Mouse (Mus musculus) intestine, embryonic 16.5 days (tissue): ENCODE measurements around the gene Gm20388. TPM values are rescaled to one million over a fixed set of nuclear protein-coding genes. Genes with fewer than 3 reads are reported as not detected.

Experiments used
- ATAC-seq: fragments of 200-750 bp; cut with Nextera tagmentation; 2 replicates; pipeline ENCODE4 v1.8.0; 2017; ENCODE audit warnings: moderate TSS enrichment, moderate library complexity
- H3K27ac ChIP-seq: fragments of 300-500 bp; sonication (generic); 2 replicates; pipeline ENCODE4 v1.5.1; 2014; ENCODE audit warnings: mild to moderate bottlenecking, low read length
- H3K27me3 ChIP-seq: fragments of 300-500 bp; sonication (generic); replicated peaks from 2 replicates; pipeline ENCODE4 v1.6.1; 2014; ENCODE audit warnings: low read length, control low read depth, mixed read lengths; ENCODE audit not compliant: control insufficient read depth, insufficient read depth
- H3K36me3 ChIP-seq: fragments of 300-500 bp; sonication (generic); 2 replicates; pipeline ENCODE4 v1.6.1; 2014; ENCODE audit warnings: low read length, control low read depth; ENCODE audit not compliant: control insufficient read depth, insufficient read depth
- H3K4me1 ChIP-seq: fragments of 300-500 bp; sonication (generic); 2 replicates; pipeline ENCODE4 v1.6.1; 2014; ENCODE audit warnings: low read length, control low read depth, mixed read lengths; ENCODE audit not compliant: control insufficient read depth, insufficient read depth
- H3K4me2 ChIP-seq: fragments of 300-500 bp; sonication (generic); 2 replicates; pipeline ENCODE4 v1.6.1; 2014; ENCODE audit warnings: low read depth, low read length, control low read depth
- H3K4me3 ChIP-seq: fragments of 300-500 bp; sonication (generic); 2 replicates; pipeline ENCODE4 v1.5.1; 2014; ENCODE audit warnings: mild to moderate bottlenecking, low read length
- H3K9ac ChIP-seq: fragments of 300-500 bp; sonication (generic); 2 replicates; pipeline ENCODE4 v1.6.1; 2014; ENCODE audit warnings: low read depth, low read length
- H3K9me3 ChIP-seq: fragments of 300-500 bp; sonication (generic); 2 replicates; pipeline ENCODE4 v1.6.1; 2016; ENCODE audit warnings: low read length, control low read depth; ENCODE audit not compliant: control insufficient read depth
- WGBS: fragments of 180-500 bp; shearing (Covaris S2); extraction: QIAGEN DNeasy Blood & Tissue Kit; methylation state at CpG from one replicate; pipeline ENCODE4 v1.1.7; 2014; 5-methylcytosine and 5-hydroxymethylcytosine counted together
- polyA plus RNA-seq: library from polyadenylated mRNA; unstranded; fragments of >200 nt; fragmentation: Nextera tagmentation; extraction: Ambion mirVana; gene quantifications from 2 replicates; pipeline ENCODE4 v1.2.1, GENCODE M21; 2015

Gm20388 gene
- polyA plus RNA-seq, 1 experiment from 2014 or later, result 5.8 TPM

GRCm38 (mm10) chr8:123754538-123755431 is 3844.1 kb downstream of the Gm20388 start:
- Histone ChIP-seq H3K9me3 (no peaks in the 10 kb centered on the region), H3K27me3 (no peaks in the 10 kb centered on the region), H3K4me3 (no peak overlapping the region), H3K4me2 (no peak overlapping the region), H3K9ac (no peak overlapping the region; the same call in 1 of the 2 replicates), H3K4me1 (peaks cover 28% of the 10 kb centered on the region), H3K36me3 (no peaks in the 10 kb centered on the region), H3K27ac (peak overlapping the region; percentile 43; the same call in 1 of the 2 replicates)
- 68% methylated on average over 13 of the region's 13 CpGs for WGBS
- no peak for ATAC-seq

GRCm38 (mm10) chr8:123756901-123757300 is 3846.3 kb downstream of the Gm20388 start:
- no peaks in the 10 kb centered on the region for H3K27me3 ChIP-seq
- 61% methylated on average over 8 of the region's 8 CpGs for WGBS
- H3K9ac ChIP-seq, result no peak overlapping the region
- no peak overlapping the region for H3K4me3 ChIP-seq
- H3K4me1 ChIP-seq, result peaks cover 33% of the 10 kb centered on the region
- no peak for ATAC-seq
- H3K4me2 ChIP-seq, result no peak overlapping the region
- no peak overlapping the region for H3K27ac ChIP-seq
- H3K36me3 ChIP-seq, result no peaks in the 10 kb centered on the region
- H3K9me3 ChIP-seq, result no peaks in the 10 kb centered on the region

GRCm38 (mm10) chr8:123758935-123759334 is 3848.3 kb downstream of the Gm20388 start:
- Histone ChIP-seq H3K4me1 (peaks cover 39% of the 10 kb centered on the region), H3K9ac (no peak overlapping the region), H3K27me3 (no peaks in the 10 kb centered on the region), H3K27ac (no peak overlapping the region), H3K4me2 (no peak overlapping the region), H3K9me3 (no peaks in the 10 kb centered on the region), H3K4me3 (no peak overlapping the region), H3K36me3 (no peaks in the 10 kb centered on the region)
- no peak for ATAC-seq
- whole genome bisulfite sequencing, result 86% methylated on average over 1 of the region's 1 CpGs

- Histone ChIP-seq H3K27me3 (no peaks in the 10 kb centered on the region), H3K9me3 (no peaks in the 10 kb centered on the region), H3K4me2 (peak overlapping the region; percentile 10; the same call in 1 of the 2 replicates), H3K4me1 (peaks cover 37% of the 10 kb centered on the region), H3K36me3 (no peaks in the 10 kb centered on the region), H3K4me3 (no peak overlapping the region), H3K27ac (no peak overlapping the region), H3K9ac (no peak overlapping the region)
- peak; percentile 77 for ATAC-seq
- 16% methylated on average over 10 of the region's 10 CpGs for WGBS
Measured at GRCm38 (mm10) chr8:123759933-123760332, 3849.3 kb downstream of the Gm20388 start.

- Histone ChIP-seq H3K4me1 (peaks cover 37% of the 10 kb centered on the region), H3K4me3 (no peak overlapping the region), H3K36me3 (no peaks in the 10 kb centered on the region), H3K4me2 (peak overlapping the region; percentile 31), H3K9me3 (no peaks in the 10 kb centered on the region), H3K9ac (0 out of 2 replicates have a peak overlapping the region, but pooled peaks have one; percentile 21), H3K27ac (peak overlapping the region; percentile 54), H3K27me3 (no peaks in the 10 kb centered on the region)
- peak; percentile 76 for ATAC-seq
- WGBS, result 38% methylated on average over 5 of the region's 5 CpGs
Measured at GRCm38 (mm10) chr8:123760579-123760978, 3849.9 kb downstream of the Gm20388 start.

- Histone ChIP-seq H3K9me3 (no peaks in the 10 kb centered on the region), H3K36me3 (no peaks in the 10 kb centered on the region), H3K27me3 (no peaks in the 10 kb centered on the region), H3K9ac (no peak overlapping the region; the same call in 1 of the 2 replicates), H3K4me2 (no peak overlapping the region), H3K4me3 (no peak overlapping the region), H3K27ac (peak overlapping the region; percentile 54; the same call in 1 of the 2 replicates), H3K4me1 (peaks cover 37% of the 10 kb centered on the region)
- WGBS, result 47% methylated on average over 12 of the region's 12 CpGs
- ATAC-seq, result no peak
Measured at GRCm38 (mm10) chr8:123761266-123761882, 3850.7 kb downstream of the Gm20388 start.

- WGBS, result 47% methylated on average over 4 of the region's 4 CpGs
- no peak for ATAC-seq
- no peak overlapping the region for H3K9ac ChIP-seq
Measured at GRCm38 (mm10) chr8:123761883-123762270, 3851.2 kb downstream of the Gm20388 start.

GRCm38 (mm10) chr8:123763355-123763754 is 3852.7 kb downstream of the Gm20388 start:
- Histone ChIP-seq H3K27me3 (no peaks in the 10 kb centered on the region), H3K9ac (no peak overlapping the region), H3K4me1 (peaks cover 33% of the 10 kb centered on the region), H3K9me3 (no peaks in the 10 kb centered on the region), H3K4me3 (no peak overlapping the region), H3K4me2 (no peak overlapping the region), H3K36me3 (no peaks in the 10 kb centered on the region), H3K27ac (peak overlapping the region; percentile 69)
- peak; percentile 43 for ATAC-seq
- WGBS, result 20% methylated on average over 7 of the region's 7 CpGs

More at GRCm38 (mm10) chr8:123761883-123762270, 3851.2 kb downstream of the Gm20388 start:
- peaks cover 35% of the 10 kb centered on the region for H3K4me1 ChIP-seq
- H3K4me2 ChIP-seq, result no peak overlapping the region
- no peak overlapping the region for H3K4me3 ChIP-seq
- no peaks in the 10 kb centered on the region for H3K27me3 ChIP-seq
- no peaks in the 10 kb centered on the region for H3K9me3 ChIP-seq
- H3K36me3 ChIP-seq, result no peaks in the 10 kb centered on the region
- no peak overlapping the region for H3K27ac ChIP-seq

GRCm38 (mm10) chr8:123764671-123765070 is 3854.0 kb downstream of the Gm20388 start:
- no peak overlapping the region for H3K27ac ChIP-seq
- H3K9me3 ChIP-seq, result no peaks in the 10 kb centered on the region
- no peak overlapping the region for H3K9ac ChIP-seq
- 44% methylated on average over 4 of the region's 4 CpGs for WGBS
- peaks cover 33% of the 10 kb centered on the region for H3K4me1 ChIP-seq
- no peaks in the 10 kb centered on the region for H3K27me3 ChIP-seq
- ATAC-seq, result no peak
- H3K36me3 ChIP-seq, result no peaks in the 10 kb centered on the region
- no peak overlapping the region for H3K4me2 ChIP-seq
- H3K4me3 ChIP-seq, result no peak overlapping the region
